Mouse (Mus musculus) hindbrain, postnatal 0 days (tissue): ENCODE data around the gene Slit3. TPM values are rescaled to one million over a fixed set of nuclear protein-coding genes. Genes with fewer than 3 reads are reported as not detected.

Source experiments
- ATAC-seq: fragments of 200-750 bp; cut with Nextera tagmentation; 2 replicates; pipeline ENCODE4 v1.8.0; 2017; ENCODE audit warnings: mild to moderate bottlenecking, moderate TSS enrichment, moderate library complexity
- DNase-seq: peaks from one replicate; pipeline ENCODE4 v3.0.0-alpha.2; 2015; ENCODE audit warnings: low spot score
- H3K27ac ChIP-seq: fragments of 300-500 bp; sonication (generic); 2 replicates; pipeline ENCODE4 v1.5.1; 2014; ENCODE audit warnings: mild to moderate bottlenecking
- H3K27me3 ChIP-seq: fragments of 300-500 bp; sonication (generic); 2 replicates; pipeline ENCODE4 v1.6.1; 2014; ENCODE audit warnings: low read length, mixed read lengths; ENCODE audit not compliant: insufficient read depth
- H3K36me3 ChIP-seq: fragments of 300-500 bp; sonication (generic); 2 replicates; pipeline ENCODE4 v1.6.1; 2014; ENCODE audit warnings: low read length, mixed read lengths; ENCODE audit not compliant: insufficient read depth
- H3K4me1 ChIP-seq: fragments of 300-500 bp; sonication (generic); 2 replicates; pipeline ENCODE4 v1.6.1; 2014; ENCODE audit warnings: antibody characterized with exemption, low read length, mixed read lengths; ENCODE audit not compliant: insufficient read depth
- H3K4me2 ChIP-seq: fragments of 300-500 bp; sonication (generic); 2 replicates; pipeline ENCODE4 v1.6.1; 2014; ENCODE audit warnings: low read depth, mild to moderate bottlenecking, low read length, moderate library complexity, mixed read lengths
- H3K4me3 ChIP-seq: fragments of 300-500 bp; sonication (generic); 2 replicates; pipeline ENCODE4 v1.5.1; 2014; ENCODE audit warnings: low read length
- H3K9ac ChIP-seq: fragments of 300-500 bp; sonication (generic); replicated peaks from 2 replicates; pipeline ENCODE4 v1.6.1; 2014; ENCODE audit warnings: mild to moderate bottlenecking, low read length, moderate library complexity, mixed read lengths
- H3K9me3 ChIP-seq: fragments of 300-500 bp; sonication (generic); 2 replicates; pipeline ENCODE4 v1.6.1; 2016; ENCODE audit warnings: low read length, mixed read lengths
- CTCF ChIP-seq: IDR thresholded peaks from 2 replicates; pipeline ENCODE4 v1.5.1; 2016; ENCODE audit warnings: antibody characterized with exemption, control low read depth, low read depth
- WGBS: fragments of 180-500 bp; shearing (Covaris S2); extraction: QIAGEN DNeasy Blood & Tissue Kit; methylation state at CpG from one replicate; pipeline ENCODE4 v1.1.7; 2014; 5-methylcytosine and 5-hydroxymethylcytosine counted together
- polyA plus RNA-seq: library from polyadenylated mRNA; unstranded; fragments of >200 nt; fragmentation: Nextera tagmentation; extraction: Ambion mirVana; gene quantifications from 2 replicates; pipeline ENCODE4 v1.2.1, GENCODE M21; 2015
- total RNA-seq: library from RNA; depleted of rRNA; stranded (reverse); fragments of >200 nt; gene quantifications from 2 replicates; pipeline ENCODE4 v1.2.3, GENCODE M21; 2014

The Slit3 gene
- total and polyA plus RNA-seq, 2 experiments from 2014 or later, result 4.9 to 13.4 TPM

DNA sequence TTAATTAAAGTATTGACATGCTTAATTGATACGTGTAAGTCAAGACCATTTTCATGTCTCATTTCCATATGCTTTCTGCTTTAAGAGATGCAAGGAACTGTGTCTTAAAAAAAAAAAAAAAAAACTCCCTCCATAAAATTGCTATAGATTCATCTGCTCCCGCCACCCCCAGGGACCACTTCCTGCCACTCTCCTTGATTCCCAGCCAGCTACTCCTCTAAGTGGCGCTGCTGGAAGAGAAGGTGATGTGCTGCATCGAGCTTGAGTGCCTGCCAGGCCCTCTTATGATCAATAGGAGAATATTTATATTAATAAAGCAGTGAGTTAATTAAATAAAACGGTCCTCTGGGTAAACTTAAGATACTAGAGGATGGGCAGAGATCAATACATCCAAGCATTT is 370.7 kb downstream of the Slit3 start:
- Histone ChIP-seq H3K4me2 (no peak overlapping the region), H3K27ac (no peak overlapping the region), H3K9me3 (no peaks in the 10 kb centered on the region), H3K4me1 (no peaks in the 10 kb centered on the region), H3K4me3 (no peak overlapping the region), H3K9ac (no peak overlapping the region), H3K36me3 (no peaks in the 10 kb centered on the region), H3K27me3 (no peaks in the 10 kb centered on the region)
- no peak for TF ChIP-seq CTCF
- 40% methylated on average over 5 of the region's 5 CpGs for WGBS
- ATAC-seq (no peak), DNase-seq (no peak)

DNA sequence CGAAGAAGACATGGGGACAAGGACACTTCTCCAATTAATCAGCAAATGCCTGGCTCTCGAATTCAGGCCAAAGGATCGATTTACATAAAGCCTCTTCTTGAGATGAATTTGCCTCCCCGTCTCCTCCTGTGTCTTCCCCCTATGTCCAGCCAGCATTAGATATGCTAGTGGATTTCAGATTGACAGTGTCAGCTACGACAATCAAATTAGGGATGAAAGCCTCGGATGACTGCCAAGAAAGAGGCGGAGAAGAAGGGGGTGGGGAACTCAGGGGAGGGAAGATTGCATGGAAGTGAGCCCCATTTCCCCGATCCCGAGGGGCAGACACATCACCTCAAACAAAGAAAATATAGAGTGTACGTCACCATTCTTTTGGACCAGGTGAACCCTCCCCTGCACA is 375.9 kb downstream of the Slit3 start:
- Histone ChIP-seq H3K9me3 (no peaks in the 10 kb centered on the region), H3K36me3 (no peaks in the 10 kb centered on the region), H3K4me3 (no peak overlapping the region), H3K27ac (no peak overlapping the region), H3K27me3 (no peaks in the 10 kb centered on the region), H3K4me1 (no peaks in the 10 kb centered on the region), H3K9ac (no peak overlapping the region), H3K4me2 (no peak overlapping the region)
- WGBS, result 42% methylated on average over 10 of the region's 10 CpGs
- no peak for DNase-seq
- ATAC-seq, result no peak
- no peak for TF ChIP-seq CTCF

DNA sequence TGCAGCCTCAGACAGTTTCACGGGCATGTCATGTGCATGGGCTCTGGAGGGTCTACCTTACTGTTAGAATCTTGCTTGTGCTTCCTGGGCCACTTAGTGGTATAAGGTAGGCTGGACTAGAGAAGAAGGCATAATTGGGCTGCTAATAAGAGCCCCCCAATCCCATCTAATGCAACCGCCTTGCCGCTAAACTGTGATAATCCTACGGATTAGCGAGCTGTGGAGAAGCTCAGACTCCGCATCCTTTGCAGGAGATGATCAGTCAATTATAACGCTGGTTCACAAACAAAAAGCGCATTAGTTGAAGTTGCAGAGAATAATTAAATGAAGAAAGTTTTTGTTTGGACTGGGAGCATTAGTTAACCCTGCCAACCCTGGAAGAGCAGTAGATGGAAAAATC is 376.9 kb downstream of the Slit3 start:
- Histone ChIP-seq H3K27ac (no peak overlapping the region), H3K9me3 (no peaks in the 10 kb centered on the region), H3K27me3 (no peaks in the 10 kb centered on the region), H3K4me2 (no peak overlapping the region), H3K4me3 (no peak overlapping the region), H3K9ac (no peak overlapping the region), H3K4me1 (no peaks in the 10 kb centered on the region), H3K36me3 (no peaks in the 10 kb centered on the region)
- ATAC-seq, result no peak
- WGBS, result 54% methylated on average over 8 of the region's 8 CpGs
- no peak for TF ChIP-seq CTCF
- DNase-seq, result no peak

DNA sequence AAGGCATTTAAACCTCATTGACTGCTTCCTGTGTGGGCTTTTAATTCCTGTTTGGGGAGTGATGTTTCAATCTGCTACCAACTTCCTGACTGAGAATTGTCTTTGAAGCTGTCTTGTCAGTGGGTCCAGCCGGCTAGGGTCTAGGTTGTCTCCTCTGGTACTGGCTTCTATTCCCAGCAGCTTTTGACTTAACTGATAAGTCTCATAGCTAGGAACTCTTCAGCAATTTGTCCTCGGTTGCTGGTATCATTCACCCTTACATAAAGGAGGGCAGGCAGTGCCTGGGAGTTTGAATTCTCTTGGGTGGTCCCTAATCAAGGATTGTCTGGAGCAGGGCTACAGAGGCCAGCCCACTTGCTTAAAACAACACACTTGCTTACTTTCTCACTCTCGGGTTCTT is 381.1 kb downstream of the Slit3 start:
- no peak overlapping the region for H3K4me3 ChIP-seq
- H3K9me3 ChIP-seq, result no peaks in the 10 kb centered on the region
- ATAC-seq (no peak), DNase-seq (no peak)
- TF ChIP-seq CTCF, result no peak
- H3K4me1 ChIP-seq, result no peaks in the 10 kb centered on the region
- no peak overlapping the region for H3K4me2 ChIP-seq
- H3K27ac ChIP-seq, result no peak overlapping the region
- H3K9ac ChIP-seq, result no peak overlapping the region
- 31% methylated on average over 3 of the region's 3 CpGs for WGBS
- no peaks in the 10 kb centered on the region for H3K27me3 ChIP-seq
- no peaks in the 10 kb centered on the region for H3K36me3 ChIP-seq

DNA sequence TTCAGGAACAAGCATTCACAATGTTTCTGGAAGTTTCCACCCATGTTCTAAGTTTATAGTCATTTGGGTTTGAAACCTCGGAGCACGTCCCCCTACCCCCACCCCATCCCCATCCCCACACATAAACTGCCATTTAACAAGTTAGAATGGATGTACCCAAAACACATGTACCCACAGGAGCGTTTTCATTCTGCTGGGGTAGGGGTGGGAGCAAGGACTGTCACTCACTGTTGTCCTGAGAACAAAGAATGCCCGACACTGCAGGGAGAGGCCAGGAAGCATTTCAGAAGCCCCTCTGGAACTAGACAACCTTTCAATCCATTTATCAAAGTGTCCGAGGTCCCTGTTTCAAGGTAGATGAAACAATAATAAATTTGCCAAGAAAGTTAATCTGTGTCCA is 383.0 kb downstream of the Slit3 start:
- no peak for TF ChIP-seq CTCF
- no peaks in the 10 kb centered on the region for H3K4me1 ChIP-seq

DNA sequence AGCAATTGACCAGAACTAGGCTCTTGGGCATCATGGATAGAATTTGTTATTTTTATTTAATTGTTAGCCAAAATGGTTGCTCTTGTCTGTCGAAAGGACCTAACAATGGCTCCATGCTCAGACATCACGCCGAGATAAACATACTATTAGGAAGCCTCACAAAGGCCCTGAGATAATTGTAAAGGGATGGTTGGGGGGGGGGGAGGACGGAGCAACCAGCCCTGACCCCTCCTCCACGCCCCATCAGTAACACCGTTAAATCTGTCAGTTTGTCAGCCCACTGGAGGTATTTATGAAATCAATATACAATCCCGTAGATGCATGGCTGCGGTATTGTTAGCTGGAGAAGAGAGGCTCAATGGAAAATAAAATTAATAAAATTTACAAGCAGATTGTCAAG is 383.9 kb downstream of the Slit3 start:
- Histone ChIP-seq H3K9me3 (no peaks in the 10 kb centered on the region), H3K4me1 (no peaks in the 10 kb centered on the region), H3K27ac (no peak overlapping the region), H3K4me2 (no peak overlapping the region), H3K27me3 (no peaks in the 10 kb centered on the region), H3K9ac (no peak overlapping the region), H3K4me3 (no peak overlapping the region), H3K36me3 (no peaks in the 10 kb centered on the region)
- ATAC-seq, result no peak
- no peak for TF ChIP-seq CTCF
- DNase-seq, result no peak
- WGBS, result 43% methylated on average over 8 of the region's 8 CpGs

More for the DNA sequence above, 383.0 kb downstream of the Slit3 start:
- H3K9me3 ChIP-seq, result no peaks in the 10 kb centered on the region
- ATAC-seq, result no peak
- H3K4me2 ChIP-seq, result no peak overlapping the region
- no peak overlapping the region for H3K27ac ChIP-seq
- H3K4me3 ChIP-seq, result no peak overlapping the region
- WGBS, result 19% methylated on average over 5 of the region's 5 CpGs
- no peaks in the 10 kb centered on the region for H3K36me3 ChIP-seq
- no peak for DNase-seq
- no peak overlapping the region for H3K9ac ChIP-seq
- no peaks in the 10 kb centered on the region for H3K27me3 ChIP-seq

DNA sequence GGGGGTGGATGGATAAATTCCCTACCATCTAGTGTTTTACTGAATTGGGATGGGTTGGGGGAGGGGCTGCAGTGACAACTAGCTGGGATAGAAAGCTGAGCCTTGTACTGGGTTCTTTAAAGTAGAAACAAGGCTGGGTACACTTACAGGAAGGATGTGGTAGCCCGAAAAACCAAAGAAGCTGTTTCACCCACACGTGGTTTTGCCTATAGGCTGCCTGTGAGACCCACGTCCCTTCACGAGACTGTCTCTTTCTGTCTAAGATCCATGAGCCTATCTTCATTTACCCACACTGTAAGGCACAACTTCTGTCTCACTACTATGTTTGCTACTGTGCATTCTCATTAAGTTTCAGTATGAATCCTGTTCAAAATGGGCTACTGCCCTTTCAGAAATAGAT is 384.3 kb downstream of the Slit3 start:
- H3K4me1 ChIP-seq, result no peaks in the 10 kb centered on the region
- no peak overlapping the region for H3K9ac ChIP-seq
- H3K9me3 ChIP-seq, result no peaks in the 10 kb centered on the region
- H3K36me3 ChIP-seq, result no peaks in the 10 kb centered on the region
- H3K27ac ChIP-seq, result no peak overlapping the region
- DNase-seq (no peak), ATAC-seq (no peak)
- no peaks in the 10 kb centered on the region for H3K27me3 ChIP-seq
- no peak overlapping the region for H3K4me2 ChIP-seq
- 58% methylated on average over 4 of the region's 4 CpGs for WGBS
- no peak overlapping the region for H3K4me3 ChIP-seq
- no peak for TF ChIP-seq CTCF
